Mouse (Mus musculus): ENCODE results near the gene Errfi1.

Errfi1 gene

DNA sequence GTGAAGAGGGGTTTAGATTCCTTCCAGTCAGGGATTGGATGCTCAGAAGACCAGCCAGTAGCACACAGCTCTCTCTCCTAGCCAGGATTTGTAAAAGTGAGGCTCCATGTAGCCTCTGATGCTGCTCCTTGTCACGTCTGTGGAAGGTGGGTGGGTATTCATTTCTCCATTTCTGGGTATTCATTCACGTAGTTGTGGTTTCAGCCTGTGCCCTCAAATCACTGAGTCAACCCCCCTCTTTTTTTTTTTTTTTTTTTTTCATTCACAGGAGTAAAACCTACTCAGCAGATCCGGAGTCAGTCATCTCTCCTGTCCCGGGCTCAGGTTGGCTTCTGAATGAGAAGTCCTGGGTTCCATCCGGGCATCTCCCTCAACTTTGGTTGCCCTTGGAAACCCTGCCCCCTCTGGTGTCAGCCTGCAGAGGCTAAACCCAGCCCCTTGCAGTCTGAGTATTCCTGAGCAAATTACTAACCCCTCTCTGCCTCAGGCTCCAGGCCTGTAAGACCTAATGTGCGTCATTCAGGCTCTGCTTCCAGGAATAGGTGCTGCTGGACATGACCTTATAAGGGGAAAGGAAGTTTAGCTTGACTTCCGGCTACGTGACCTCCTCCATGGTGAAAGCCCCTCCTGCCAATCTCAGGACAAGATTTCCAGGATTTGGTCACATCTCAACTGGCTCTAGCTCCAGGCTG lies 63.8 kb downstream of the Errfi1 start:
- no peak for DNase-seq (ENCODE audit: low spot score)
